Mouse (Mus musculus): ENCODE measurements around the gene Gm32742. TPM values are rescaled to one million over a fixed set of nuclear protein-coding genes. Genes with fewer than 3 reads are reported as not detected.

Gene Gm32742
- total RNA-seq, 2 experiments from 2014 or later = not detected

DNA sequence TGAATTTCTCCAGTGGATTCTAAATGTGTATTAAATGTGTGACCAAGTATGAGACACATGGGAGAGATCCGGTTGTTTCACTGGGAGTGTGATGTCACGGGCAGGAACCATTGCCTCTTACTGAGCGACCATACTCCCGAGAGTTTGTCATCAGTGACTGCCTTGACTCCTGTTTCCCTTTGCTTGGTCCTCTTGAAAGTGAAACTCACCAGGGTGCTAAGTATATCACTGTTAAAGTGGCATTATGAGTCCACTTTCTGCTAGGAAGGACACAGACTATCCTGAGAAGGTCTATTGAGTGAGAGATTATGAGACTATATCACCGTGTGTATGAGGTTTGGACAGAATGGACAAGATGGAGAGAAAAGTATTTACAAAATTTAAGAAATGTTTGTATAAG, 83.7 kb downstream of the Gm32742 start:
- intact Hi-C loops (cut with DNase I) = no loop called here
- DNase-seq = no peak

Small RNA genes within 50 kb of the gene (microRNA-seq; reads per million reads assigned to microRNA genes)
- 7.5 to 16.1 reads per million in 2 experiments for gene Mir34b
- gene Mir34c = 272 to 434 reads per million in 2 experiments

Other genes with a start within 250 kb of the Gm32742 start
- gene Sik2, start 156.4 kb downstream of the Gm32742 start, total RNA-seq (2021) = 10 to 100 TPM; 25.5 to 29.9 TPM
- not detected for gene Btg4, start 104.6 kb downstream of the Gm32742 start, total RNA-seq (2021)
- 1 to 10 TPM; 8.8 to 9.7 TPM for gene Layn, start 88.4 kb downstream of the Gm32742 start, total RNA-seq (2021)
- gene 4833427G06Rik, start 63.4 kb downstream of the Gm32742 start, total RNA-seq (2021) = not detected
- under 1 TPM; 0.48 to 0.61 TPM for gene Pou2af1, start 48.2 kb upstream of the Gm32742 start, total RNA-seq (2021)
- gene Colca2, start 113.1 kb upstream of the Gm32742 start, total RNA-seq (2021) = 1 to 10 TPM in 1 of 2 experiments, under 1 TPM in 1; 0.67 to 1.1 TPM
- gene 1810046K07Rik, start 163.4 kb upstream of the Gm32742 start, total RNA-seq (2021) = not detected

All from heart, postnatal 14 days (tissue).